Mouse (Mus musculus): ENCODE measurements around the gene Senp6. TPM values are rescaled to one million over a fixed set of nuclear protein-coding genes. Genes with fewer than 3 reads are reported as not detected.

Gene Senp6
- polyA plus RNA-seq, 1 experiment from 2014 or later = 48.3 TPM

- Histone ChIP-seq H3K9ac (no peak overlapping the region), H3K27me3 (no peaks in the 10 kb centered on the region), H3K9me3 (no peaks in the 10 kb centered on the region), H3K27ac (no peak overlapping the region), H3K4me2 (no peak overlapping the region), H3K4me3 (no peak overlapping the region), H3K36me3 (no peaks in the 10 kb centered on the region), H3K4me1 (0 out of 2 replicates have a peak, but pooled peaks cover under 1% of the 10 kb centered on the region)
- ATAC-seq (ENCODE audit: insufficient number of reproducible peaks, low FRiP score, low TSS enrichment, low read depth) = no peak
- 79% methylated on average over 2 of the region's 2 CpGs for WGBS
Measured at GRCm38 (mm10) chr9:80178670-80179069, 112.0 kb downstream of the Senp6 start.

DNA sequence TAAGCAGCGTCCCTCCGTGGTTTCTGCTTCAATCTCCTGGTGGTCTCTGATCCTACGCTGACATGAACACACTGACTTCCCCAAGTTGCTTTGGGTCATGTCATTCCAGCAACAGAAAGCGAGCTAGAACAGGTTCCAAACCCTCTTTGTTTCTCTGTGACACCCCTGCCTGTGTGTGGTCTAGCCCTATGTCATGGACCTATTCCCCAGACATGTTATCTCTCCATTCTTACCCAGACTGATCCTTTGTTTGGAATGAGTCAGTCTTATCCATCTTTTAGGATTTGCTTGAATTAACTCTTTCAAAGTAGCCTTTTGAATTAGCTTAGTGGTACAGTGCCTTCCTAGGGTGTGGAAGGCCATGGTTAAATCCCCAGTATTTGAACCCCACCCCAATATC lies 113.0 kb downstream of the Senp6 start:
- Histone ChIP-seq H3K27ac (no peak overlapping the region), H3K4me1 (no peaks in the 10 kb centered on the region), H3K36me3 (no peaks in the 10 kb centered on the region), H3K4me3 (no peak overlapping the region), H3K4me2 (no peak overlapping the region), H3K27me3 (no peaks in the 10 kb centered on the region), H3K9me3 (no peaks in the 10 kb centered on the region), H3K9ac (no peak overlapping the region)
- no peak for ATAC-seq (ENCODE audit: insufficient number of reproducible peaks, low FRiP score, low TSS enrichment, low read depth)
- whole genome bisulfite sequencing = 75% methylated on average over 4 of the region's 4 CpGs

DNA sequence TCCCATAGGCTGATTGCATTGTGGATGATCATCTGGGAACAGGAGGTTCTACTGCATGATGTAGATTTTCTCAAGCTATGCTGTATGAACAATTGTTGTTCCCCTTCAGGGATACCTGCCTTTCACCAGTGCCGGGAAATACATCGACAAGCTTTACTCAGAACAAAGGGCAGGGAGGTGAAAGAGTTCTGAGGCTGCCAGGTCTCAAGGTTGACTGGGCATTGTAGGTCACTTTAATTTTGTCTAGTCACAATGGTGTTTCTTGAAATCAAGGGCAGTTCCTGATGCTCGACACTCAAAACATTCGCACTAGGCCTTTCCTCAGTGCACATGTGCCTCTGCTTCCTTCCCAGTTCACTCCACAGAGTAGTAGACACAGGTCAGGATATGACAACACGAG lies 114.1 kb downstream of the Senp6 start:
- Histone ChIP-seq H3K9ac (no peak overlapping the region), H3K4me3 (no peak overlapping the region), H3K9me3 (no peaks in the 10 kb centered on the region), H3K27me3 (no peaks in the 10 kb centered on the region), H3K36me3 (no peaks in the 10 kb centered on the region), H3K4me1 (no peaks in the 10 kb centered on the region), H3K4me2 (no peak overlapping the region), H3K27ac (no peak overlapping the region)
- no peak for ATAC-seq (ENCODE audit: insufficient number of reproducible peaks, low FRiP score, low TSS enrichment, low read depth)
- 84% methylated on average over 5 of the region's 5 CpGs for WGBS

DNA sequence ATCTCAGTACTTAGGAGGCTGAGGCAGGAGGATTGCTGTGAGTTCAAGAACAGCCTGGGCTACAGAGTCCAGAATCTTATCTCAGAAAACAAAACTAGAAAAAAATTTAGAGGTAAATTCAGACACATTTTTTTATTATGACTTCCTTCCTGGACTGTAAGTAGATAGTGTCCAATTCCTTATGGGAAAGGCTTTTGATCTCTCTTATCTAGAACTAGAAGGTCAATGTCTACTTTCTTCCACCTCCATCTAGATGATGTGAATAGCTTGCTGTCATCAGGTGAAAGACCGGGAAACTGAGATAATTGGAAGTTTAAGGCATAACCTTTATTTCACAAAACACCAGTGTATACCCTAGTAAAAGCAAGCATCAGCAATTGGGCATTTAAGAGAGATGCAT lies 115.0 kb downstream of the Senp6 start:
- Histone ChIP-seq H3K27ac (no peak overlapping the region), H3K36me3 (no peaks in the 10 kb centered on the region), H3K27me3 (no peaks in the 10 kb centered on the region), H3K9ac (no peak overlapping the region), H3K4me1 (no peaks in the 10 kb centered on the region), H3K4me2 (no peak overlapping the region), H3K9me3 (no peaks in the 10 kb centered on the region), H3K4me3 (no peak overlapping the region)
- WGBS = 83% methylated on average over 1 of the region's 1 CpGs
- ATAC-seq (ENCODE audit: insufficient number of reproducible peaks, low FRiP score, low TSS enrichment, low read depth) = no peak

DNA sequence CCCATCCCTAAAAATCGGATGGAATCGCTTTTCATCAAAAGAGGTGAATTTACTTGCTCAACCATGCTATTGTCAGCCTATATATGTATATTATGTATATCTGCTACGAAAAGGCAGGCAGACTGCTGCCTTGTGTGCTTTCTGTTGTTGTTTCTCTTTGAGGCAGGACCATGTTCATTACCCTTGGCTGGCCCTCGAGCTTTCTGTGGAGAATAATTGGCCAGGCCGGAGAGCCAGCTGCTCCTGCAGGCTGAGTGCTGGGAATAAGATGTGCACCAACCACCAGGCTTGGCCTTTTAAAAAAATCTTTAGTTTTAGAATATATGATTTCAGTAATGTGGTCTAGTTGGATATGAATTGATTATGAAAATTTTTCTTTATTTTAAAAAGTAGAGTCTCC lies 117.4 kb downstream of the Senp6 start:
- Histone ChIP-seq H3K4me3 (no peak overlapping the region), H3K9ac (no peak overlapping the region), H3K4me1 (no peaks in the 10 kb centered on the region), H3K4me2 (no peak overlapping the region), H3K9me3 (no peaks in the 10 kb centered on the region), H3K27ac (no peak overlapping the region), H3K27me3 (no peaks in the 10 kb centered on the region), H3K36me3 (no peaks in the 10 kb centered on the region)
- WGBS = 74% methylated on average over 5 of the region's 5 CpGs
- ATAC-seq (ENCODE audit: insufficient number of reproducible peaks, low FRiP score, low TSS enrichment, low read depth) = no peak

DNA sequence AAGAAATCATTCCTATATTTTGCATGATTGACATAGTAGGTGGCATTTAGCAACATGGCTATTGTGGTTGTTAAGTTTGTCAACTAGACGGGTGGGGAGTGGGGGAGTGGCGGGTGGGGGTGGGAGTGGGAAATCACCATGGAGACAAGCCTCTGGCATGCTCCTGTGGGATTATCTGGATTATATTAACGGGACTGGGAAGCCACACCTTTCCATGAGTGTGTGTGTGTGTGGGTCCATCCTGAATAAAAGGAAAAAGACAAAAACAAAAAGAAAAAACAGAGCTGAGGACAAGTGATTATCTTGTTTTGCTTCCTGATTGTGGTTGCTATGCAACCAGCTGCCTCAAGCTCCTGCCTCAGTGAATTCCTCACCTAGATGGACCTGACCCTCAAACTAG lies 119.0 kb downstream of the Senp6 start:
- Histone ChIP-seq H3K36me3 (no peaks in the 10 kb centered on the region), H3K9me3 (no peaks in the 10 kb centered on the region), H3K27ac (no peak overlapping the region), H3K9ac (no peak overlapping the region), H3K4me1 (no peaks in the 10 kb centered on the region), H3K4me3 (no peak overlapping the region), H3K4me2 (no peak overlapping the region), H3K27me3 (no peaks in the 10 kb centered on the region)
- WGBS = 61% methylated on average over 3 of the region's 3 CpGs
- no peak for ATAC-seq (ENCODE audit: insufficient number of reproducible peaks, low FRiP score, low TSS enrichment, low read depth)

GRCm38 (mm10) chr9:80186693-80187092 lies 120.0 kb downstream of the Senp6 start:
- no peak overlapping the region for H3K27ac ChIP-seq
- no peaks in the 10 kb centered on the region for H3K36me3 ChIP-seq
- WGBS = 91% methylated on average over 8 of the region's 8 CpGs
- H3K4me2 ChIP-seq = no peak overlapping the region
- no peaks in the 10 kb centered on the region for H3K27me3 ChIP-seq
- no peak overlapping the region for H3K9ac ChIP-seq
- H3K4me1 ChIP-seq = no peaks in the 10 kb centered on the region
- H3K9me3 ChIP-seq = no peaks in the 10 kb centered on the region
- no peak for ATAC-seq (ENCODE audit: insufficient number of reproducible peaks, low FRiP score, low TSS enrichment, low read depth)
- no peak overlapping the region for H3K4me3 ChIP-seq

- H3K36me3 ChIP-seq = no peaks in the 10 kb centered on the region
- no peak overlapping the region for H3K9ac ChIP-seq
- no peaks in the 10 kb centered on the region for H3K27me3 ChIP-seq
- H3K4me3 ChIP-seq = no peak overlapping the region
- no peaks in the 10 kb centered on the region for H3K4me1 ChIP-seq
- H3K9me3 ChIP-seq = no peaks in the 10 kb centered on the region
- no peak overlapping the region for H3K27ac ChIP-seq
- ATAC-seq (ENCODE audit: insufficient number of reproducible peaks, low FRiP score, low TSS enrichment, low read depth) = no peak
- WGBS = 68% methylated on average over 5 of the region's 5 CpGs
- H3K4me2 ChIP-seq = no peak overlapping the region
Measured at GRCm38 (mm10) chr9:80188324-80188893, 121.7 kb downstream of the Senp6 start.

DNA sequence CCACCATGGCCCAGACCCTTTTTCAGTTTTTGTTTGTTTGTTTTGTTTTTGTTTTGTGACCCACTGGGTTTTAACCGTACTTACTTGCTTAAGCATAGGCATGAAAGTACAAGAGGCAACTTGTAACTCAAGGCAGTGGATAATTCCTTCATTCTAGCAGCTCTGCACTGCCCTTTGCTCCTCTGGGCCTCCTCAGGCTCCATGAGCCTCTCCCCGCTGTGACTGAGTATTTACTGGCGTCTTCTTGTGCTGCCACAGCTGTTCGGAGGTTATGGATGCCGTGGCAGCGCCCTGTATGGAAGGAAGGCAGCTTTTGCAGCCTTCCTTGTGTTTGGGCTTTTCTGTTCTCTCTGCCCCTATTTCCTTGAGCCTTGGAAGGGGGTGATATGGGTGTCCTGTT lies 124.5 kb downstream of the Senp6 start:
- H3K36me3 ChIP-seq = no peaks in the 10 kb centered on the region
- no peak overlapping the region for H3K9ac ChIP-seq
- H3K27me3 ChIP-seq = no peaks in the 10 kb centered on the region
- no peak overlapping the region for H3K4me2 ChIP-seq
- H3K4me1 ChIP-seq = 0 out of 2 replicates have a peak, but pooled peaks cover 5% of the 10 kb centered on the region
- 77% methylated on average over 6 of the region's 6 CpGs for WGBS
- H3K9me3 ChIP-seq = no peaks in the 10 kb centered on the region
- H3K4me3 ChIP-seq = no peak overlapping the region
- H3K27ac ChIP-seq = no peak overlapping the region
- no peak for ATAC-seq (ENCODE audit: insufficient number of reproducible peaks, low FRiP score, low TSS enrichment, low read depth)

DNA sequence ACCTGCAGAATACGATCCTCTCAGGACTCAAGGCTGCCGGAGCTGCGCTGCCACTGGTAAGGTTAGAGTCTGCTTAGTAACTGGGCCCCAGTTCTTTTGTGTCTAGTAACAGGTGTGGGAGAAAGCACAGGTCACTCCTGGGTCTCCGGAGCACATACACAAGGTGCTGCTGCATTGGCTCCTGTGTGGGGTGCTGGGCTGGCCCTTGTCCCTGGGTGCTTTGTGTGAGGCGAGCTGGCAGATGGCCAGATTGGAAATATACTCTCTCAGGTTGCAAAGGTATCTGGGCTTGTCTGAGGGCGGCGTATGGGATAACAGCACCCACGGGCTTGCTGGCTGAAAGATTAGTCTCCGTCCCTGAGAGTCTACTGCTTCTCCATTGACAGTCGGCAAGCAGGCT lies 125.6 kb downstream of the Senp6 start:
- WGBS = 63% methylated on average over 10 of the region's 10 CpGs
- Histone ChIP-seq H3K27me3 (no peaks in the 10 kb centered on the region), H3K27ac (no peak overlapping the region), H3K9me3 (no peaks in the 10 kb centered on the region), H3K36me3 (no peaks in the 10 kb centered on the region), H3K4me3 (no peak overlapping the region), H3K4me1 (peaks cover 9% of the 10 kb centered on the region; the same call in 1 of the 2 replicates), H3K9ac (no peak overlapping the region), H3K4me2 (no peak overlapping the region)
- ATAC-seq (ENCODE audit: insufficient number of reproducible peaks, low FRiP score, low TSS enrichment, low read depth) = no peak

GRCm38 (mm10) chr9:80194446-80194845 lies 127.7 kb downstream of the Senp6 start:
- no peak overlapping the region for H3K4me3 ChIP-seq
- no peaks in the 10 kb centered on the region for H3K27me3 ChIP-seq
- whole genome bisulfite sequencing = 67% methylated on average over 6 of the region's 6 CpGs
- H3K36me3 ChIP-seq = no peaks in the 10 kb centered on the region
- no peaks in the 10 kb centered on the region for H3K9me3 ChIP-seq
- no peak overlapping the region for H3K9ac ChIP-seq
- no peak for ATAC-seq (ENCODE audit: insufficient number of reproducible peaks, low FRiP score, low TSS enrichment, low read depth)
- no peak overlapping the region for H3K4me2 ChIP-seq
- H3K27ac ChIP-seq = no peak overlapping the region
- peaks cover 9% of the 10 kb centered on the region; the same call in 1 of the 2 replicates for H3K4me1 ChIP-seq

All from limb, embryonic 15.5 days (tissue).